Mouse (Mus musculus) forebrain, embryonic 14.5 days (tissue): Measurements from ENCODE around the gene Adam12. TPM values are rescaled to one million over a fixed set of nuclear protein-coding genes. Genes with fewer than 3 reads are reported as not detected.

ENCODE experiments used
- ATAC-seq: fragments of 200-750 bp; cut with Nextera tagmentation; 2 replicates; pipeline ENCODE4 v1.8.0; 2017; ENCODE audit warnings: mild to moderate bottlenecking, moderate library complexity
- DNase-seq: peaks from one replicate; pipeline ENCODE4 v3.0.0-alpha.2; 2015; ENCODE audit warnings: low spot score
- H3K27ac ChIP-seq: fragments of 300-500 bp; sonication (generic); 2 replicates; pipeline ENCODE4 v1.5.1; 2014; ENCODE audit warnings: low read depth, mild to moderate bottlenecking, control low read depth, low read length, moderate library complexity
- H3K27me3 ChIP-seq: fragments of 300-500 bp; sonication (generic); replicated peaks from 2 replicates; pipeline ENCODE4 v1.6.1; 2014; ENCODE audit warnings: low read length, control low read depth, mixed read lengths; ENCODE audit not compliant: control insufficient read depth, insufficient read depth
- H3K36me3 ChIP-seq: fragments of 300-500 bp; sonication (generic); 2 replicates; pipeline ENCODE4 v1.6.1; 2014; ENCODE audit warnings: low read length, control low read depth; ENCODE audit not compliant: control insufficient read depth, insufficient read depth
- H3K4me1 ChIP-seq: fragments of 300-500 bp; sonication (generic); 2 replicates; pipeline ENCODE4 v1.6.1; 2014; ENCODE audit warnings: antibody characterized with exemption, low read length, control low read depth; ENCODE audit not compliant: control insufficient read depth, insufficient read depth
- H3K4me2 ChIP-seq: fragments of 300-500 bp; sonication (generic); 2 replicates; pipeline ENCODE4 v1.6.1; 2014; ENCODE audit warnings: mild to moderate bottlenecking, control low read depth, low read length
- H3K4me3 ChIP-seq: fragments of 300-500 bp; sonication (generic); 2 replicates; pipeline ENCODE4 v1.5.1; 2014; ENCODE audit warnings: low read depth, low read length, control low read depth
- H3K9ac ChIP-seq: fragments of 300-500 bp; sonication (generic); 2 replicates; pipeline ENCODE4 v1.6.1; 2014; ENCODE audit warnings: mild to moderate bottlenecking, low read length, control low read depth, moderate library complexity
- H3K9me3 ChIP-seq: fragments of 300-500 bp; sonication (generic); replicated peaks from 2 replicates; pipeline ENCODE4 v1.6.1; 2016; ENCODE audit warnings: low read length, control low read depth, mixed read lengths; ENCODE audit not compliant: control insufficient read depth
- WGBS: fragments of 180-500 bp; shearing (Covaris S2); extraction: QIAGEN DNeasy Blood & Tissue Kit; methylation state at CpG from one replicate; pipeline ENCODE4 v1.1.7; 2014; 5-methylcytosine and 5-hydroxymethylcytosine counted together
- polyA plus RNA-seq: library from polyadenylated mRNA; unstranded; fragments of >200 nt; fragmentation: Nextera tagmentation; extraction: Ambion mirVana; gene quantifications from 2 replicates; pipeline ENCODE4 v1.2.1, GENCODE M21; 2014

Gene Adam12
- polyA plus RNA-seq, 1 experiment from 2014 or later, result 1.9 TPM

GRCm38 (mm10) chr7:133970407-133970806 is 261.5 kb downstream of the Adam12 start:
- no peak overlapping the region for H3K4me2 ChIP-seq
- H3K4me3 ChIP-seq, result no peak overlapping the region
- H3K36me3 ChIP-seq, result no peaks in the 10 kb centered on the region
- no peak overlapping the region for H3K9ac ChIP-seq
- no peak for DNase-seq
- H3K27me3 ChIP-seq, result no peaks in the 10 kb centered on the region
- no peak overlapping the region for H3K27ac ChIP-seq
- H3K9me3 ChIP-seq, result no peaks in the 10 kb centered on the region
- ATAC-seq, result no peak
- H3K4me1 ChIP-seq, result no peaks in the 10 kb centered on the region
- WGBS, result 89% methylated on average over 5 of the region's 5 CpGs

- Histone ChIP-seq H3K9ac (no peak overlapping the region), H3K36me3 (no peaks in the 10 kb centered on the region), H3K9me3 (no peaks in the 10 kb centered on the region), H3K27ac (no peak overlapping the region), H3K4me2 (no peak overlapping the region), H3K4me1 (no peaks in the 10 kb centered on the region), H3K4me3 (no peak overlapping the region), H3K27me3 (no peaks in the 10 kb centered on the region)
- WGBS, result 32% methylated on average over 5 of the region's 5 CpGs
- peak; percentile 38 for DNase-seq
- ATAC-seq, result no peak
Measured at GRCm38 (mm10) chr7:133967906-133968305, 264.0 kb downstream of the Adam12 start.

- H3K27ac ChIP-seq, result no peak overlapping the region
- H3K36me3 ChIP-seq, result no peaks in the 10 kb centered on the region
- no peak for DNase-seq
- no peak for ATAC-seq
- WGBS, result 75% methylated on average over 8 of the region's 8 CpGs
- no peaks in the 10 kb centered on the region for H3K27me3 ChIP-seq
- H3K4me1 ChIP-seq, result no peaks in the 10 kb centered on the region
- no peak overlapping the region for H3K9ac ChIP-seq
- H3K4me3 ChIP-seq, result no peak overlapping the region
- H3K4me2 ChIP-seq, result no peak overlapping the region
- H3K9me3 ChIP-seq, result no peaks in the 10 kb centered on the region
Measured at GRCm38 (mm10) chr7:133963501-133963900, 268.4 kb downstream of the Adam12 start.

GRCm38 (mm10) chr7:133959200-133959599 is 272.7 kb downstream of the Adam12 start:
- Histone ChIP-seq H3K4me1 (no peaks in the 10 kb centered on the region), H3K9ac (no peak overlapping the region), H3K9me3 (no peaks in the 10 kb centered on the region), H3K27me3 (no peaks in the 10 kb centered on the region), H3K4me3 (no peak overlapping the region), H3K27ac (no peak overlapping the region), H3K36me3 (no peaks in the 10 kb centered on the region), H3K4me2 (no peak overlapping the region)
- WGBS, result 72% methylated on average over 4 of the region's 4 CpGs
- DNase-seq, result no peak
- ATAC-seq, result no peak

- Histone ChIP-seq H3K27me3 (no peaks in the 10 kb centered on the region), H3K4me3 (no peak overlapping the region), H3K36me3 (no peaks in the 10 kb centered on the region), H3K4me1 (no peaks in the 10 kb centered on the region), H3K9ac (no peak overlapping the region), H3K9me3 (no peaks in the 10 kb centered on the region), H3K4me2 (no peak overlapping the region), H3K27ac (no peak overlapping the region)
- ATAC-seq, result no peak
- 55% methylated on average over 2 of the region's 2 CpGs for WGBS
- no peak for DNase-seq
Measured at GRCm38 (mm10) chr7:133957873-133958272, 274.1 kb downstream of the Adam12 start.

GRCm38 (mm10) chr7:133954111-133955091 is 277.5 kb downstream of the Adam12 start:
- DNase-seq, result no peak
- no peaks in the 10 kb centered on the region for H3K36me3 ChIP-seq
- no peaks in the 10 kb centered on the region for H3K27me3 ChIP-seq
- H3K4me2 ChIP-seq, result no peak overlapping the region
- no peaks in the 10 kb centered on the region for H3K4me1 ChIP-seq
- ATAC-seq, result no peak
- no peak overlapping the region for H3K9ac ChIP-seq
- no peak overlapping the region for H3K4me3 ChIP-seq
- H3K27ac ChIP-seq, result no peak overlapping the region
- no peaks in the 10 kb centered on the region for H3K9me3 ChIP-seq
- WGBS, result 76% methylated on average over 9 of the region's 9 CpGs

- Histone ChIP-seq H3K9ac (no peak overlapping the region), H3K36me3 (no peaks in the 10 kb centered on the region), H3K27me3 (no peaks in the 10 kb centered on the region), H3K4me1 (no peaks in the 10 kb centered on the region), H3K9me3 (no peaks in the 10 kb centered on the region), H3K4me3 (no peak overlapping the region), H3K4me2 (no peak overlapping the region), H3K27ac (no peak overlapping the region)
- DNase-seq (no peak), ATAC-seq (no peak)
- 80% methylated on average over 14 of the region's 14 CpGs for WGBS
Measured at GRCm38 (mm10) chr7:133951777-133952545, 280.0 kb downstream of the Adam12 start.

GRCm38 (mm10) chr7:133947360-133947759 is 284.6 kb downstream of the Adam12 start:
- Histone ChIP-seq H3K27ac (no peak overlapping the region), H3K27me3 (no peaks in the 10 kb centered on the region), H3K36me3 (no peaks in the 10 kb centered on the region), H3K4me3 (no peak overlapping the region), H3K9me3 (no peaks in the 10 kb centered on the region), H3K9ac (no peak overlapping the region), H3K4me2 (no peak overlapping the region), H3K4me1 (no peaks in the 10 kb centered on the region)
- no peak for ATAC-seq
- no peak for DNase-seq
- WGBS, result 60% methylated on average over 2 of the region's 2 CpGs
